Mouse (Mus musculus): ENCODE measurements around the gene Nhp2. TPM values are rescaled to one million over a fixed set of nuclear protein-coding genes. Genes with fewer than 3 reads are reported as not detected.

Gene Nhp2
- polyA plus RNA-seq, 1 experiment from 2014 or later: 349 TPM

DNA sequence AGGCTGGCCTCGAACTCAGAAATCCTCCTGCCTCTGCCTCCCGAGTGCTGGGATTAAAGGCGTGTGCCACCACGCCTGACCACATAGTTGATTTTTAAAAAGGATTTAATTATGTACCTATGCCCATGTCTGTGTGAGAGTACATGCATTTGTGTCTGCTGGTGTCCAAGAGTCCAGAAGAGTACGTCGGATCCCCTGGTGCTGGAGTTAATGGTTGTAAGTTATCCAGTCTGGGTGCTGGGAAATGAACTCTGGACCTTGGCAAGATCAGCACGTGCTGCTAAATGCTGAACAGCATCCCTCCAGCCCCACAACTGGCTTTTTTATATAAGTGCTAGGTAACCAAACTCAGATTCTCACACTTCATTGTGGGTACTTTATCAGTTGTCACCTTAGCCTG, 51.3 kb downstream of the Nhp2 start:
- ATAC-seq (replicated peaks; ENCODE audit: low FRiP score): no peak
- Histone ChIP-seq H3K9ac (ENCODE audit: low read depth, low read length) (no peak overlapping the region), H3K27ac (ENCODE audit: low read depth, low read length) (no peak overlapping the region), H3K36me3 (ENCODE audit: control insufficient read depth, insufficient read depth, low read length) (no peaks in the 10 kb centered on the region), H3K27me3 (replicated peaks; ENCODE audit: control insufficient read depth, insufficient read depth, low read length) (no peaks in the 10 kb centered on the region), H3K4me1 (replicated peaks; ENCODE audit: control insufficient read depth, insufficient read depth, low read length) (no peaks in the 10 kb centered on the region), H3K4me2 (no peak overlapping the region), H3K9me3 (ENCODE audit: control insufficient read depth, low read length) (no peaks in the 10 kb centered on the region), H3K4me3 (ENCODE audit: low read depth, low read length) (no peak overlapping the region)
- 90% methylated on average over 7 of the region's 7 CpGs for WGBS
- no peak for DNase-seq (ENCODE audit: low spot score)

DNA sequence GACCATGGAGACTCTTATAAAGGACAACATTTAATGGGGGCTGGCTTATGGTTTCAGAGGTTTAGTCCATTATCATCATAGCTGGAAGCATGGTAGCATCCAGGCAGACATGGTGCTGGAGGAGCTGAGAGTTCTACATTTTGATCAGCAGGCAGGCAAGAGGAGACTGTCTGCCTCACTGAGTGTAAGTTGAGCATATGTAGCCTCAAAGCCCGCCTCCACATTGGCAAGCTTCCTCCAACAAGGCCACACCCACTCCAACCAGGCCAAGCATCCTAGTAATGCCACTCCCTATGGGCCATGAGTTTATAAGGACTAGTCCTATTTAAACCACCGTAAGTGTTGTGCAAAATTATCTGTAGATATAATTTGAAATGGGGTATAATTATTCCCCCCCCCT, 51.8 kb downstream of the Nhp2 start:
- 74% methylated on average over 2 of the region's 2 CpGs for WGBS
- H3K27ac ChIP-seq (ENCODE audit: low read depth, low read length): no peak overlapping the region
- no peaks in the 10 kb centered on the region for H3K4me1 ChIP-seq (replicated peaks; ENCODE audit: control insufficient read depth, insufficient read depth, low read length)
- H3K9ac ChIP-seq (ENCODE audit: low read depth, low read length): no peak overlapping the region
- H3K27me3 ChIP-seq (replicated peaks; ENCODE audit: control insufficient read depth, insufficient read depth, low read length): no peaks in the 10 kb centered on the region
- no peak overlapping the region for H3K4me3 ChIP-seq (ENCODE audit: low read depth, low read length)
- ATAC-seq (replicated peaks; ENCODE audit: low FRiP score): no peak
- no peak for DNase-seq (ENCODE audit: low spot score)
- H3K4me2 ChIP-seq: no peak overlapping the region
- no peaks in the 10 kb centered on the region for H3K9me3 ChIP-seq (ENCODE audit: control insufficient read depth, low read length)
- no peaks in the 10 kb centered on the region for H3K36me3 ChIP-seq (ENCODE audit: control insufficient read depth, insufficient read depth, low read length)

DNA sequence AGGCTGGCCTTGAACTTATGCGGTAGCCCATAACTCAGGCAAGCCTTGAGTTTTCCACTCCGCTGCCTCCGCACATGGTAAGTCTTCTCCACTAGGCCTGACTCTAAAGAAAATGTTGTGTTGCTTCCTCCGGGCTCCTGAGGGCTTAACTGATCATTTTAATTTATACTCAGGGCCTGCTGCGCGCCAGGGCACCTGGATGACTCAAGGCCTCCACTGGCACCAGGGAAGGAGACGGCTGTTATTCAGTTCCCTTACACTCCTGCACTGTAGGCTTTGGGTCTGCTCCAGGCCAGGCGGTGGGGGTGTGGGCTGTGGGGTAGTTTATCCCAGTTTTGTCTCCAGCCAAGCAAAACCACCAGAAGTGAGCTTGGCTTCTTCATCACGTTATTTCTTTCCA, 53.8 kb downstream of the Nhp2 start:
- H3K27me3 ChIP-seq (replicated peaks; ENCODE audit: control insufficient read depth, insufficient read depth, low read length): no peaks in the 10 kb centered on the region
- H3K9ac ChIP-seq (ENCODE audit: low read depth, low read length): no peak overlapping the region
- H3K36me3 ChIP-seq (ENCODE audit: control insufficient read depth, insufficient read depth, low read length): no peaks in the 10 kb centered on the region
- no peak overlapping the region for H3K4me2 ChIP-seq
- ATAC-seq (replicated peaks; ENCODE audit: low FRiP score) (no peak), DNase-seq (ENCODE audit: low spot score) (no peak)
- no peaks in the 10 kb centered on the region for H3K9me3 ChIP-seq (ENCODE audit: control insufficient read depth, low read length)
- H3K4me1 ChIP-seq (replicated peaks; ENCODE audit: control insufficient read depth, insufficient read depth, low read length): no peaks in the 10 kb centered on the region
- H3K27ac ChIP-seq (ENCODE audit: low read depth, low read length): no peak overlapping the region
- H3K4me3 ChIP-seq (ENCODE audit: low read depth, low read length): no peak overlapping the region
- WGBS: 86% methylated on average over 9 of the region's 9 CpGs

Other genes with a start within 250 kb of the Nhp2 start
- 28.6 and 29.8 TPM in 2 replicates for gene Phykpl, start 35.0 kb upstream of the Nhp2 start, polyA plus RNA-seq (2014; fragmentation: Nextera tagmentation; extraction: Ambion mirVana)
- 552 and 577 TPM in 2 replicates for gene Hnrnpab, start 12.9 kb upstream of the Nhp2 start, polyA plus RNA-seq (2014; fragmentation: Nextera tagmentation; extraction: Ambion mirVana)
- gene Rmnd5b, start 16.2 kb downstream of the Nhp2 start, polyA plus RNA-seq (2014; fragmentation: Nextera tagmentation; extraction: Ambion mirVana): 47.8 and 52.2 TPM in 2 replicates
- 7.2 and 7.9 TPM in 2 replicates for gene N4bp3, start 31.1 kb downstream of the Nhp2 start, polyA plus RNA-seq (2014; fragmentation: Nextera tagmentation; extraction: Ambion mirVana)
- gene D930048N14Rik, start 31.2 kb downstream of the Nhp2 start, polyA plus RNA-seq (2014; fragmentation: Nextera tagmentation; extraction: Ambion mirVana): 1.3 and 1.5 TPM in 2 replicates
- 60.4 and 66.0 TPM in 2 replicates for gene 0610009B22Rik, start 69.1 kb downstream of the Nhp2 start, polyA plus RNA-seq (2014; fragmentation: Nextera tagmentation; extraction: Ambion mirVana)
- gene Sec24a, start 143.9 kb downstream of the Nhp2 start, polyA plus RNA-seq (2014; fragmentation: Nextera tagmentation; extraction: Ambion mirVana): 16.8 and 18.1 TPM in 2 replicates
- gene Sar1b, start 144.0 kb downstream of the Nhp2 start, polyA plus RNA-seq (2014; fragmentation: Nextera tagmentation; extraction: Ambion mirVana): 110 and 122 TPM in 2 replicates
- 0.59 and 1.2 TPM in 2 replicates for gene Jade2, start 237.9 kb downstream of the Nhp2 start, polyA plus RNA-seq (2014; fragmentation: Nextera tagmentation; extraction: Ambion mirVana)

Measured in liver, embryonic 11.5 days (tissue).